Mouse (Mus musculus) CD4-positive, CD25-positive, alpha-beta regulatory T cell, adult 4 months (primary cell): ENCODE measurements around the gene Akain1. TPM values are rescaled to one million over a fixed set of nuclear protein-coding genes. Genes with fewer than 3 reads are reported as not detected.

ENCODE experiments used
- ATAC-seq: one replicate; pipeline ENCODE4 v1.8.0; 2017
- polyA plus RNA-seq, 2 experiments: library from polyadenylated mRNA; unstranded; fragments of 100-300 nt; shearing (Covaris generic); gene quantifications; one replicate each; pipeline ENCODE4 v1.2.1; 2017

The Akain1 gene
- polyA plus RNA-seq, 2 experiments from 2014 or later, result not detected

DNA sequence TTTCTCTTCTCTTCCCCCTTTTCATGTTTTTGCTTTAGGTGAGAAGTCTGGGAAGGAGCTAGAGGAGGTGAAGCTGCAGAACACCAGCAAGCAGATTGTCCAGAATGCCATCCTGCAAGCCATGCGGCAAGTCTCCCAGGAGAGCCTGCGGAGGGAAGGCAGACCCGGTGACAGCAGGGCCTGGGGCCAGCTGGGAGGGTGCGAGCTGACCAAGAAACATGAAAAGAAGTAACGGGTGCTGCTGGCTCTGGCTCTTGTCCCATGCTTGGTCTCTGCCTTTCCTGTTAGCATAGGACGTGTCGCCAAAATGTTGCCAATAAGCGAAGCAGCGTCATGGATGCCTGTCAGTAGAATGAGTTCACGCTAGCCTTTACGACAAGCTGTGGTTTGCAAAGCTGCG is 48.0 kb downstream of the Akain1 start:
- no peak for ATAC-seq

DNA sequence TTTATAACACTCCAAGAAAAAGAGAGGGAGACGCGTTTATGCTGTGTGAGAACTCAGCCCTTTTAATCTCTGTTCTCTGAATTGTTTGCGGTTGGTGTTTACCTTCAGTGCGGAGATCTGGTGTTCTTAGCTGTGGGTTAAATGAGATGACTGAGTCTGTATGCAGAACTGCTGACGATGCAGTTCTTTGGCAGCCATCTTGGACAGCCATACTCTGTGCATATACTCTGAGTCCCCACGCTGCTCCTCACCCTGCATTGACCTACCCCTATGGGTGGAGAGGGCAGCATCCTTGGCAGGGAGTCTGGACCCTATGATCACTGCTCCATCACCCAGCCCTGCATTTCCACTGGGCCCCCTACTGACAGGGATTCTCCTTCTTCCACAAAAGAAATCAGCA is 48.8 kb downstream of the Akain1 start:
- no peak for ATAC-seq

DNA sequence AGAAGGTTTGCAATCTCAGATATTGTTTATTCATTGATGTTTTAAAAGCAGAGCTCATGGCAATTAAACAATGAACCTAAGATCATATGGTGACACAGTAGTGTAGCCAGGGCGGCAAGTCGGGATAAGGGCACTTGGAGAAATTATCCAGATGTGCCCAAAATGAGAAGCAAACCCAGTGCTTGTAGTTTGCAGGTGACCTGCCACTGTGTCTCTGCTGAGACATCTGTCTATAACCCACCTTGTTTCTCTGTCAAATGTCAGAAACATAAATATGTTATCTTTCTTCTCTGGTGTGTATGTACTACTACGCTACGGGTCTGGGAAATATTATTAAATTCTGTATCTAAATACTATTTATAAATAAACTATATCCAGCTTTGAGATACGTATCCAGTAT is 49.7 kb downstream of the Akain1 start:
- ATAC-seq, result no peak

DNA sequence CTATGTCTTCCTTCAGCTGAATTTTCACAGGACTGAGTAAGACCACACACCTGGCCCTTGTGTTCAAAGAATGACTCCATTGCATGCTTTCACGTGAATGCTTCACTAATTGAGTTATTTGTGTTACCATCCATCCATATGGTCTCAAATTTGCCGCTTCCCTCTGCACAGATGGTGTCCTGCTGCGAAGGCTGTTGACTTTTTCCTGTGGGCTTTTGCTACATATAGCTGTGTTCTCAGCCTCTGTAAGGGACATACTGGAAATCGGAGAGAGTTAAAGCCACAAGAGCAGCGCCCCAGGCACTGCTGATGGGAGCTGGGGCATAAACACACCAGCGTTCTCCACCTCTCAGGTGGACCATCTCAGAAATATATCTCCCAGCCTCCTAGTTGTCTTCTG is 53.2 kb downstream of the Akain1 start:
- no peak for ATAC-seq

DNA sequence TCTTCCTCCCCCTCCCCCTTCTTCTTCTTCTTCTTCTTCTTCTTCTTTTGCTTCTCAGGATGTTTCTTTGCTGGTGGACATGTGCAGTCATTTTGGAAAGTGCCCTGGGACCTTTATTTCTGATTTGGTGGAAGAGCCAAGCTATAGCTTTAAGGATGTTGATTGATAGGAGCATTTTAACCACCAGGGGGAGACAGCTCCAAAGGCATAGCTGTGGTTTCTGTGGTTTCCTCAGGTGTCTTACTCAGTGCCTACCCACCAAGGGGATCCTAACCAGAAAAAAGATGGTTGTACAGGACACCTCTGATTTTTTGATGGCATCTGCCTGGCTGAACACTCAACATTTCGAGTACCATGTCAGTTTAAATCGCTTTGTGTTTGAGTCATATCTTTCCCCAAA is 56.4 kb downstream of the Akain1 start:
- no peak for ATAC-seq

DNA sequence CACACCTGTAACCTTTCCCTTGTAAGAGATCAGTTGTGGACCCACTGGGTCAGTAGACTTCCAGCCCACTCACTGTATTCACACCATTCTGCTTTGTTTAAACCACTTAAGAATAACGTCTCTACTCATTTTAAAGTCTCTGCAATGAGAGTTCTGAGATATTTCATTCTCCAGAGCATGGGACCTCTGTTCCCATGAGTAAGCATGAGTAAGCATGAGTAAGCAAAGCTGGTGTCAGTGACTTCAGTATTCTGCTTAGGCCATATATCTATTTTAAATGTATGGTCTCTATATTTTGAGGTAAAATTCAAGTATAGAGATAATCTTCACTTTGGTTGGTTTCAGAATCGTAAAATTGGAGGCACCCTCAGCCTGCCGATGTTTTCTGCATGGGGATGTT is 57.0 kb downstream of the Akain1 start:
- no peak for ATAC-seq

DNA sequence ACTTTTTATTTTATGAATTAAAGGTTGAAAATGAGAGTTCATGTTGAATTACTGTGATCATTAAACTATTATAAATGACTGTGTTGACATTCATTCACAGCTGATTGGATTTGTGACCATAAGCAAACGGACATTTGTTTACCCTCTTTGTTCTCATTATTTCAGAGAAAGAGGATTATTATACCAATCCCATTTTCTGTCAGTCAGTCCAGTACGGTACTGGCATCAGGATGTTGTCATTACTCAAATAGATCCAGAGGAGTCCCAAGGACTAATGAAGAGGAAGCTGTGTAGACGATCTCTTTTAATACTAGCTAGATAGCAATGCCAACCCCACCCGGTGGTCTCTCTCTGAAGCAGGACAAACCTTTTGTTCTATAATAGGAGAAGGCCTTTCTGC is 58.2 kb downstream of the Akain1 start:
- ATAC-seq, result no peak

DNA sequence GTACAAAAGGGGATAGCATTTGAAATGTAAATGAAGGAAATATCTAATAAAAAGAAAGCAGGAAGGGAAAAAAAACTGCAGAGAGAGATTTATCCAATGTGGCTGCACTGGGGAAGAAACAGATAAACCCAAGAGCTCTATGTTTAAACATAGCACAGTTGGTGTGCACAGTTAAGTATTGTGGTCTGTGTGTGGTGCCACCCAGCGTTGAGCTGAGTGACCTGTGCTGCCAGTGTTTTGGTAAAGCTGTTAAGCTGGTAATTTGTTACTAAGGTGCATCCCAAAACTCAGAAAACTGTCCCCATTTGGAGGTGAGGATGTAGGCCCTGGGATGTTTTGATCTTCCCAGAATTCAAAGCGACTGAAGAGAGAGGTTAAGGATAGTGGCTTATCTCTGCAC is 59.8 kb downstream of the Akain1 start:
- ATAC-seq, result no peak

DNA sequence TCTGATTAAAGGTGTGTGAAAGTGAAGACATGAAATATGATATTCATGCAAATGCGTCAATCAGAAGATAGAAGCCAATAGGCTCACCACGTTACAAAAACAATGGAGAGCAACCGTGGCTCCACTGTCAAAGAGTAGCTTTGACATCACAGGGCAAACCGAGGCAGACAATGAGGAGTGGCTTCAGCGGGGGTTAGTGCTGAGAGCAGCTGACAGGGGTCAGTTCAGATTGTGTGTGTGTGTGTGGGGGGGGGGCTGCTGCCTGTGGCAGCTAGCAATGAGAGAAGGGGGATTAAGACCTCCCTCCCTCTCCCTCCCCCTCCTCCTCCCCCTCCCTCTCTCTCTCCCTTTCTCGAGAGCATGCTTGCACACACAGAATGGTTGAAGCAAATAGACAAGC is 60.3 kb downstream of the Akain1 start:
- ATAC-seq, result no peak

DNA sequence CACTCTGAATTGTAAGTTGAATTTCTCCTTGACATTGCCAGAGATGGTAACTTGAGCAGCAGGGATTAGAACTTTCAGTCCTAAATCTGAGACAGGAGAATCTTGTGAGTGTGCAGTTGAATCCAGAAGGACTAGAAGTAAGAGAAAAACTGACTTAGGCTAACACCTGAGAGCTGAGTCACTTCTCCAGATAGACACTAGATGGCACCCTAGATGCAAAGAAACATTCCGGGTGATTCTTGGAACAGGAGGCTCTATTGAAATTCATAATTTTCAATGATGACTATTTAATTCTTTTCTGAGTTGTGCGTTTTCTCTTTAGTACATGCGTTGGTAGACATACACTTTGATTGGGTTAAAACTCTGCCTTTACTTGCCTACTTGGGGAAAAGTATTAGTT is 66.9 kb downstream of the Akain1 start:
- ATAC-seq, result no peak

DNA sequence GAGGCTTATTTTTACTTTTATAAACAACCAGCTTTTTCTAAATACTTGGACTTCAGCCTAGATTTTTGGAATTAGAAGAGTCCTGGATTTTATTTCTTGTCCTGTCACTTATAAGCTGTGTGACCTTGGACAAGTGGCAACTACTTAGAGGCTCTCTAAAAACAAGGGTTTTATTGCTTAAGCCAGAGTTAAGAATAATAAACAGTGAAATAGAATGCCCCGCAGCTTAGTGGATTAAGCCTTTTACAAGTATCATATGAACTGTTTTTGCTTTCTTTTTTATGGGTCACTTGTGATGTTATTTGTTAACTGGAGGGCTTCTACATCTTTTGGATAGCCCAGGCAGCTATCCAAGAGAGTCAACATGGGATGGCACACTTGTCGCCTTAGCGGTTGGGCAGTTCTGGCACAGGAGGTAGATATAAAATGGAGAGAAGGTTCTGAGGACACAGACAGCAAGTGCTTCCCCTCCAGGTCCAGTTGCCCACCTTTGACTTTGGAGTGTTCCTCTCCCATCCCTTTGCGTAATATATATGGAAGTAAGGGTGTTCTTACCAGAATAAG is 77.3 kb downstream of the Akain1 start:
- ATAC-seq, result no peak

DNA sequence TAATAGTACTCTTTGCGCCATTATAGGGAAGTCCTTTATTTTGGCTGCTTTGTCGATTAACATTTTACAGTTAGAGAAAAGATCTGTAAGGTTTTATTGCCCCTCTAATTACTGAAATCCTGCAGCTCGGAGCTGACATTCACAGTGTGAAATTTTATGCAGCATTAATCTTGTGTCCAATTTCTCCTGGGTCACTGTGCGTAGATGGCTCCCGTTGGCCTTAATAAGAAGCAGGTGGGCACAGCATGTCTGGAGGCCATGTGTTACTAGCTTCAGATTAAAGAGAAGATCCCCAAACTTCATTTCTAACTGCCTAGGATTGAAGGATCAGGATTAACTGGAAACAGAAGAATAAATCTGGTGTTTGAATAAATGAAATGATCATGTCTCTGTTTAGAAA is 92.3 kb downstream of the Akain1 start:
- ATAC-seq, result no peak

Other genes starting within 250 kb of the Akain1 start
- 10 to 100 TPM; 16.3 to 19.6 TPM for gene Zbtb14, start 56.3 kb upstream of the Akain1 start, polyA plus RNA-seq